Mouse (Mus musculus): ENCODE data around the gene Arhgap27.

DNA sequence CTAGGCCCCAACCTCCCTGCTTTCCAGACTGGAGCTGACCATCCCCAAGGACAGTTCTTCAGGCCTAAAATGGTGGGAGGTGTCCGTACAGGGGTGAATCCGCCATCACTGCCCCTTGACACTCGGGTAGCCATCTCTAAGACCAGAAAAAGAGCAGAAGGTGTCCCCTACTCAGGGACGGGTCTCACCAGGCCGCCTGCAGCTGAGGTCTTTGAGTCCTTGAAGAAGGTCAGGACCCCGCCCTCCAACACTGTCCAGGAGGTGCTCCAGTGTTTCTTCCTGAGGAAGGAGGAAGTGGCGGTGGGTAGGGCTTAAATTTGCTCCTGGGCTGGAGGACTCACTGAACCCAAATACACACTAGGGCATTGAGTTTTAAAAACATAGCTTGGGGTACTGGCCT is 25.4 kb downstream of the Arhgap27 start:
- TF ChIP-seq EP300 (IDR thresholded peaks at IDR 0.05; ENCODE audit: insufficient read depth, low read depth, low read length) = no peak
- no peak for TF ChIP-seq CTCF (IDR thresholded peaks at IDR 0.05; ENCODE audit: low read depth, low read length)
- no peak for TF ChIP-seq POLR2A (IDR thresholded peaks at IDR 0.05; ENCODE audit: insufficient read depth, low read length)
